Mouse (Mus musculus) spleen, adult 2 months (tissue): ENCODE measurements around the gene Zfhx3.

Experiments used
- CTCF ChIP-seq: fragments of 200-500 bp; IDR thresholded peaks from 2 replicates; pipeline ENCODE4 v1.5.1; 2011; ENCODE audit warnings: mild to moderate bottlenecking, inconsistent platforms; ENCODE audit not compliant: insufficient read depth, insufficient read length, insufficient replicate concordance; ENCODE audit errors: extremely low read depth
- POLR2A ChIP-seq: fragments of 200-500 bp; IDR thresholded peaks from 2 replicates; pipeline ENCODE4 v1.6.1; 2011; ENCODE audit warnings: low read depth, low read length, inconsistent platforms

DNA sequence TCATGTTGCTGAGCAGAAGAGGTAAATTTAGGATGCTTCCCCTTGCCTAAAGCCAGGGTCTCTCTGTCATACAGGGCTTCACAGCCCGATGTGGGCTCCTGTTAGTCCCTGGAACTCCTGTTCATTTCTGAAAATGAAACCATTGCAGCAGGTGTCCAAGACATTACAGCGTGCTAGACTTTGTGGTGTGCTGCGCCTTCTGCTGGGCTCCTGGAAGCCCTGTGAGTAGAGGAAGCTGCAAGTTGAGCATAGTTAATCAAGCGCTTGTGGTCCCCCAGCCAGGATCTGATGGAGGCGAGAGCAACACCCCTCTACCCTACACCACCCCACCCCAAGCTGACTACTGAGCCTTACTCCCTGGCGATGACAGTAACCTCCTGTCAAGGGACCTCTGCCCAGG, 980.7 kb downstream of the Zfhx3 start:
- 0 out of 2 replicates have a peak, but pooled peaks have one; percentile 1 for TF ChIP-seq CTCF
- TF ChIP-seq POLR2A = no peak
